Mouse (Mus musculus) neural tube, embryonic 10.5 days (tissue): ENCODE measurements at regions not wholly inside any gene's neighbourhood (a gene's known extent, or its start where the extent isn't known, plus 50 kb on each side); places are given as distances from the start of the nearest gene placed in this dataset.
A peak's percentile ranks its signal among the peaks of the same experiment; 100 is the strongest.
"Not testable (repeated sequence)": the region's sequence is repeated elsewhere in the genome, so short reads cannot be mapped to it uniquely, and the experiment has no call there.

ENCODE experiments used
- DNase-seq: peaks from one replicate; pipeline ENCODE4 v3.0.0-alpha.2; 2017; ENCODE audit warnings: low spot score; ENCODE audit errors: extremely low spot score

GRCm38 (mm10) chr12:33496306-33496705, 66.9 kb downstream of the Twistnb start:
- DNase-seq, result no peak

GRCm38 (mm10) chr12:33497319-33497892, 68.0 kb downstream of the Twistnb start:
- DNase-seq, result no peak

- DNase-seq, result no peak
These were observed 112.1 kb downstream of the Twistnb start for GRCm38 (mm10) chr12:33541566-33541965.

- DNase-seq, result not testable (repeated sequence)
These were observed 122.2 kb downstream of the Twistnb start for GRCm38 (mm10) chr12:33551660-33552059.

- DNase-seq, result no peak
These were observed 122.8 kb downstream of the Twistnb start for GRCm38 (mm10) chr12:33552231-33552630.

GRCm38 (mm10) chr12:33552651-33553050, 123.2 kb downstream of the Twistnb start:
- no peak for DNase-seq

GRCm38 (mm10) chr12:33553731-33554130, 124.3 kb downstream of the Twistnb start:
- no peak for DNase-seq

- DNase-seq, result no peak
These were observed 131.7 kb downstream of the Twistnb start for GRCm38 (mm10) chr12:33561141-33561540.

- no peak for DNase-seq
These were observed 148.5 kb downstream of the Twistnb start for GRCm38 (mm10) chr12:33577877-33578428.

- DNase-seq, result no peak
These were observed 151.4 kb downstream of the Twistnb start for GRCm38 (mm10) chr12:33580809-33581208.

- no peak for DNase-seq
These were observed 161.6 kb downstream of the Twistnb start for GRCm38 (mm10) chr12:33591031-33591430.

GRCm38 (mm10) chr12:33592431-33592911, 163.0 kb downstream of the Twistnb start:
- peak; percentile 20 for DNase-seq

GRCm38 (mm10) chr12:33592938-33593337, 163.5 kb downstream of the Twistnb start:
- peak; percentile 26 for DNase-seq

- no peak for DNase-seq
These were observed 164.2 kb downstream of the Twistnb start for GRCm38 (mm10) chr12:33593685-33594084.

GRCm38 (mm10) chr12:33605393-33605792, 176.0 kb downstream of the Twistnb start:
- DNase-seq, result no peak

GRCm38 (mm10) chr12:33607811-33608602, 178.6 kb downstream of the Twistnb start:
- no peak for DNase-seq

GRCm38 (mm10) chr12:33612378-33612777, 182.9 kb downstream of the Twistnb start:
- DNase-seq, result no peak

- DNase-seq, result no peak
These were observed 191.0 kb downstream of the Twistnb start for GRCm38 (mm10) chr12:33620391-33620790.

GRCm38 (mm10) chr12:33626092-33626882, 196.9 kb downstream of the Twistnb start:
- DNase-seq, result no peak

GRCm38 (mm10) chr12:33652597-33652996, 223.2 kb downstream of the Twistnb start:
- no peak for DNase-seq

- DNase-seq, result no peak
These were observed 246.1 kb downstream of the Twistnb start for GRCm38 (mm10) chr12:33675508-33675907.

- DNase-seq, result no peak
These were observed 235.4 kb upstream of the Ferd3l start for GRCm38 (mm10) chr12:33692870-33693269.
